8 mouse cellular contexts compared by ENCODE assay signal in the genomic region with DNA sequence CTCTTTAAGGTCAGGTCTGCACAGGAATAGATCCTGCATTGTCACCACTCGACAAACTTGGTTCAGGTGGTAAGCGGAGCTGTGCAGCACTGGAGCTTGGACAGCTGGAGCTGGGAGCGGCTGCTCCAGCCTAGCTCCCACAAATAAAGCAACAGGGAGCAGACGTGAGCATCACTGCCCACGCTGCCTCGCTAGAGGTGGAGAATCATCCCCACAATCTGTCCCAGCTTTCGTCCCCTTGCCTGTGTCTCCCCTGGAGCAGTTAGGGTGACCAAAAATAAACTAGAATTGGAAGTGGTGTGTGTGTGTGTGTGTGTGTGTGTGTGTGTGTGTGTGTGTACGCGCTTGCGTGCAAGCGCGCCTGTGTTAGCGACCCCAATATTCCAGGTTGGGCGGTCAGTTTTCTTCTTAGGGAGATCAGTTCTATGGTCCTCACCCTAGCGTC. TPM values are rescaled to one million over a fixed set of nuclear protein-coding genes. Genes with fewer than 3 reads are reported as not detected.
A peak's percentile ranks its signal among the peaks of the same experiment; 100 is the strongest.
DNase-seq lines count a peak whose midpoint lies in the region; ATAC-seq lines count a peak whose summit lies in the region.

No protein-coding gene starts in this region.

- H3K4me1 ChIP-seq in forebrain, embryonic 15.5 days = peaks cover 20% of the 10 kb centered on the region
- no peaks in the 10 kb centered on the region for H3K4me1 ChIP-seq in liver, embryonic 15.5 days (replicated peaks)

- 1% methylated on average over 15 of the region's 15 CpGs for WGBS in forebrain, embryonic 15.5 days
- 6% methylated on average over 15 of the region's 15 CpGs for WGBS in liver, embryonic 15.5 days (ENCODE audit: insufficient replicate concordance)

- DNase-seq in adrenal gland, postnatal 10 days = peak; percentile 2
- no peak for DNase-seq in adrenal gland, adult 8-10 months
- peak; percentile 4 for DNase-seq in kidney, postnatal 14 days
- peak; percentile 67 to 82 for DNase-seq in right cerebral cortex, postnatal 36 days (ENCODE audit: low spot score in 2 of 2)

- peak overlapping the region; percentile 81 for H3K9ac ChIP-seq in forebrain, embryonic 15.5 days (replicated peaks)
- H3K9ac ChIP-seq in liver, embryonic 15.5 days = no peak overlapping the region

- H3K27me3 ChIP-seq in forebrain, embryonic 15.5 days = no peaks in the 10 kb centered on the region
- H3K27me3 ChIP-seq in liver, embryonic 15.5 days = peaks cover 31% of the 10 kb centered on the region

- no peaks in the 10 kb centered on the region for H3K36me3 ChIP-seq in forebrain, embryonic 15.5 days
- no peaks in the 10 kb centered on the region for H3K36me3 ChIP-seq in liver, embryonic 15.5 days (replicated peaks)

- peak overlapping the region; percentile 67 for H3K4me3 ChIP-seq in forebrain, embryonic 15.5 days
- H3K4me3 ChIP-seq in liver, embryonic 15.5 days (replicated peaks) = peak overlapping the region; percentile 44

- H3K9me3 ChIP-seq in forebrain, embryonic 15.5 days = no peaks in the 10 kb centered on the region
- no peaks in the 10 kb centered on the region for H3K9me3 ChIP-seq in liver, embryonic 15.5 days (replicated peaks)

- H3K27ac ChIP-seq in forebrain, embryonic 15.5 days (replicated peaks) = peak overlapping the region; percentile 98
- H3K27ac ChIP-seq in liver, embryonic 15.5 days (replicated peaks) = no peak overlapping the region

- ATAC-seq in cerebellum, adult (ENCODE audit: insufficient number of reproducible peaks, low FRiP score, low TSS enrichment) = peak; percentile 34; the same call in 1 of the 2 replicates
- peak; percentile 67 for ATAC-seq in forebrain, embryonic 15.5 days (replicated peaks)
- ATAC-seq in liver, embryonic 15.5 days (ENCODE audit: insufficient read depth) = no peak
- no peak for ATAC-seq in inflammation-experienced regulatory T-cells, adult 6 months

- H3K4me2 ChIP-seq in forebrain, embryonic 15.5 days (replicated peaks) = peak overlapping the region; percentile 71
- H3K4me2 ChIP-seq in liver, embryonic 15.5 days = peak overlapping the region; percentile 69

RNA-seq across cellular contexts. Expression of a gene that starts 1.0 kb away (rescaled TPM):
- 10 to 100 TPM in 1 of 2 experiments, 1 to 10 TPM in 1; 6.9 to 10.1 TPM for total RNA-seq in adrenal gland, postnatal 10 days (2021)
- 10 to 100 TPM in 3 of 4 experiments, 1 to 10 TPM in 1; 9.9 to 16.3 (median 13.0) TPM for total RNA-seq in adrenal gland, adult 8-10 months (2022)
- polyA plus RNA-seq in forebrain, embryonic 15.5 days (2015; fragmentation: Nextera tagmentation; extraction: Ambion mirVana) = 3.4 and 4.4 TPM in 2 replicates
- 0.06 and 0.12 TPM in 2 replicates for polyA plus RNA-seq in liver, embryonic 15.5 days (2015; fragmentation: Nextera tagmentation; extraction: Ambion mirVana)
- not detected for polyA plus RNA-seq in inflammation-experienced regulatory T-cells, adult 6 months (2017; shearing (Covaris generic))

Comparison
In these comparisons a context has a peak if more than half of its experiments do, and no peak if none do; other contexts are left out.
1. ATAC-seq: peak in cerebellum, adult (single experiment) and forebrain, embryonic 15.5 days (single experiment); none in liver, embryonic 15.5 days (single experiment) and inflammation-experienced regulatory T-cells, adult 6 months (single experiment).